Mouse (Mus musculus) megakaryocyte-erythroid progenitor cell, adult 5-6 weeks (primary cell): ENCODE data around the gene Ccdc194. TPM values are rescaled to one million over a fixed set of nuclear protein-coding genes. Genes with fewer than 3 reads are reported as not detected.
"Not testable (repeated sequence)": the region's sequence is repeated elsewhere in the genome, so short reads cannot be mapped to it uniquely, and the experiment has no call there.

ENCODE experiments used
- ATAC-seq: replicated peaks from 2 replicates; pipeline ENCODE4 v1.8.0; 2016; ENCODE audit warnings: mild to moderate bottlenecking, inconsistent platforms; ENCODE audit not compliant: severe bottlenecking, poor library complexity, low FRiP score, low TSS enrichment
- total RNA-seq, 2 experiments: library from RNA; stranded (forward) in 1 of 2; stranded (reverse) in 1 of 2; fragments of 200-1000, 215-1000 nt in 1 of 2; fragments of >200 nt in 1 of 2; fragmentation: Nextera tagmentation in 1 of 2; gene quantifications; 2 replicates each; pipeline ENCODE4 v1.2.3; 2014 to 2017

Gene Ccdc194
- total RNA-seq, 2 experiments from 2014 or later, result not detected

- not testable (repeated sequence) for ATAC-seq
Measured at GRCm38 (mm10) chr8:71519037-71519825, 6.3 kb downstream of the Ccdc194 start.

GRCm38 (mm10) chr8:71516786-71517185 is 8.7 kb downstream of the Ccdc194 start:
- no peak for ATAC-seq

DNA sequence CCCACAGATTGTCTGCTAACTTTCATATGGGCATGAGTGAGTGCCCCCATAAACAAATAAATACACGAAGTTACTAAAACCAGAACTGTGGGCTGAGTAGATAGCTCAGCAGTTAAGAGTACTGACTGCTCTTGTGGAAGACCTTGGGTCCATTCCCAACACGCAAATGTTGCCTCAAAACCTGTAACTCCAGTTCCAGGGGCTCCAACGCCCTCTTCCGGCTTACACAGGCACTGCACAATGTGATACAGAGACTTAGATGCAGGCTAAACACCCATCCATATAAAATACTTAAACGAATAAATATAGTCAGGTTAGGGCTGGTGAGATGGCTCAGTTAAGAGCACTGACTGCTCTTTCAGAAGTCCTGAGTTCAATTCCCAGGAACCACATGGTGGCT is 10.5 kb downstream of the Ccdc194 start:
- ATAC-seq, result no peak

DNA sequence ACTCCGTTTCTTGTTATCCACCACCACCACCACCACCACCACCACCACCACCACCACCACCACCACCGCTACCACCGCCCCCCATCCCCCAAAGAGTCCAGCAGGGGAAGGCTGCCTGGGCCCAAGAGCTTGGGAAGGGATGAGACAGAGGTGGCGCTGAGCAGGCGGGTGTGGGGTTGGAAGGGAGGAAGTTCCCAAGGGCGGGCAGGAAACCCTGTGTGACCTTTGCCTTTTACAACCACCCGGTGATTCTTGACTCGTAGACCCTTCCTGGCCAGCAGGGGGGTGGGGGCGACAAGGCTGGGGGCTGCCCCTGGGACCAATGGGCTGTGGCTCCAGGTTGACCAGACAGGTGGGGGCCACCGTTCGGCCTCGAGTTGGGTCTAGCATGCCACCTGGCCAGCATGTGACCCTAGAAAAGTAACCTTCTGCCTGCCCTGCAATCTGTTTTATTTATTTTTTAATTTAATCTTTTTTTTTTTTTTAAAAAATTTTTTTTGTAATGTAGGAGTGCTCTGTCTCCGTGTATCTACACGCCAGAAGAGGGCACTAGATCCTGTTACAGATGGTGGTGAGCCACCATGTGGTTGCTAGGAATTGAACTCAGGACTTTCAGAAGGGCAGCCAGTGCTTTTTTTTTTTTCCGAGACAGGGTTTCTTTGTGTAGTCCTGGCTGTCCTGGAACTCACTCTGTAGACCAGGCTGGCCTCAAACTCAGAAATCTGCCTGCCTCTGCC is 12.3 kb downstream of the Ccdc194 start:
- ATAC-seq, result no peak

DNA sequence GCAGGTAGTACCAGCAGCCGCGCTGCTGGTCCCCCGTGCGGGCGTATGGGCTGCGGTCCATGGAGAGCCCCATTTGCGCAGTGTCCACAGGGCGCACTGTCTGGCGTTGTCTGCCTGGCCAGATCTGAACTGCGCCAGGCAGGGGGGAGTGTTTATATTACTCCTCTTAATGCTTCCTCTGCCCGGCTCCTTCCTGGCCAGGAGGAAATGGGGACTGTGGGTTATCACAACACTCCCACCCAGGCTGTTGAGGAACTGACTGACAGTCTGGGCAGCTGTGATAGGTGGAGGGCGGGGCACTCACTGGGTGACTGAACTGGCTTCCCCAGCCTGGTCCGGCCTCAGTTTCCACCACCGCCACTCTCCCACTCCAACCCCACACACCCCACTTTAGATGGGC is 13.9 kb downstream of the Ccdc194 start, which contains the start of gene Plvap:
Gene Plvap, minus strand, starts transcription at position 109 of the 400 bp plus-strand sequence.
- ATAC-seq, result peak; percentile 92

DNA sequence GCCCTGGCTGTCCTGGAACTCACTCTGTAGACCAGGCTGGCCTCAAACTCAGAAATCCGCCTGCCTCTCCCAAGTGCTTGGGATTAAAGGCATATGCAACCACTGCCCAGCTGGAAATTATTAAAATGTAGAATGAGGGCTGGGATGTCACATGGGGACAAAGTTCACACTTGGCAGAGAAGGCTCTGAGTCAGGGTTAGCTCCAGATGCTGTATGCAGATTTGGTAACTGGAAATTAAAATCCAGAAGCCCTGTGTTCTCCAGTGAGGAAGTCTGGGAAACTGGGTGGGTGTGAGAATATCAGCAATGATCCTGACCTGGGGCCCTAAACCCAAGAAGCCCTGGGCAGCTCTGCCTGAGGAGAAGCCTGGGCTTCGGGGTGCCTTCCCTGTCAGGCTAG is 16.2 kb downstream of the Ccdc194 start:
- ATAC-seq, result no peak

DNA sequence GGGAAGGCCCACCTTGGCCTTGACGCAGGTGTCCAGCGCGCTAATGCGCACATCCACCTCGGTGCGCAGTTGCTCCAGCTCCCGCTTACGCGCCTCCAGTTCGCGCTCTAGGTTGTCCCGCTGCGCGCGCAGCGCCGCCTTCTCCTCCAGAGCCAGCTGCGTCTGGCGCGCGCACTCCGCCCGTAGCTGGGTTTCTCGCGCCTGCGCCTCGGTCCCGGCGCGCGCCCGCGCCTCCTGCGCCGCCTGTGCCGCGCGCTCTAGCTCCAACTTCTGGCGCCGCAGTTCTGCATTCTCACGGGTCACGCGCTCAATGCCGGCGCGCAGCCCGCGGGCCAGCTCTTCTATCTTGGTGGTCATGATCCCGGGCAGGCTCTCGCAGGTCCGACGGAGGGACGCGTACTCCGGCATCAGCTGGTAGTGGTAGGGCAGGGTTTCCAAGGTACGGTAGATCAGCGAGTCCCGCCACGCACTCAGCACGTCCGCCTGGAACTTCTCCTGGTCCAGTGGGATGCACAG is 17.9 kb downstream of the Ccdc194 start:
- 0 out of 2 replicates have a peak, but pooled peaks have one; percentile 25 for ATAC-seq

GRCm38 (mm10) chr8:71505979-71506378 is 19.5 kb downstream of the Ccdc194 start:
- ATAC-seq, result no peak

GRCm38 (mm10) chr8:71505326-71505725 is 20.2 kb downstream of the Ccdc194 start:
- ATAC-seq, result no peak

GRCm38 (mm10) chr8:71504349-71504748 is 21.2 kb downstream of the Ccdc194 start:
- ATAC-seq, result no peak

- ATAC-seq, result no peak
Measured at GRCm38 (mm10) chr8:71498816-71499690, 26.5 kb downstream of the Ccdc194 start.

DNA sequence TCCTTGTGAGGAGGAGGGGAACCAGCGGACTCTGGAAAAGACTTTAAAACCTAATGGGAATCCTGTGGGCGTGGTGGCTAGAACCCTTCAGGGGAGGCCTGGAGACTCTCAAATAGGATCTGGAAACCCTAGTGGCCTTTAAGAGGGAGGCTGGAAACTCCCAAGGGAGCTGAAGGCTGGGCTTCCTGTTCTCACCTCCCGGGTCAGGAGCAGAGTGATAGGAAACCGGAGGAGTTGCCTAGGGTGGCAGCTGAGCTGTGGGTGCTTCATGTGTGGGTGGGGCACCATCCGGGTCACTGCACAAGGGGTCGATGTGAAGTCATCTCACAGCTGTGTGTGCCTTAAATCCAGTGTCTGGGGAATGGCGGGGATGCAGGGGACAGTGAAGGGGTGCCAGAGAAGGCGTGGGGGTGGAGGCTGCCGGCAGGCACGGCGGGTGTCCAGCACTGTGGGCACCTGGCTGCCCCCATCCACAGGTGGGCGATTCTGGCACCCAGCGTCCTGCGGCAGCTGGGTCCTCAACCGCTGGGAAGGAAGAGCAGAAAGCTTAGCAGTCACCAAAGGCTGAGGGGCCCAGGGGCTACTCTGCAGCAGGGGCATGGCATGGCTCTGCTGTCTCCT is 27.5 kb downstream of the Ccdc194 start:
- no peak for ATAC-seq

- no peak for ATAC-seq
Measured at GRCm38 (mm10) chr8:71497077-71497645, 28.4 kb downstream of the Ccdc194 start.

DNA sequence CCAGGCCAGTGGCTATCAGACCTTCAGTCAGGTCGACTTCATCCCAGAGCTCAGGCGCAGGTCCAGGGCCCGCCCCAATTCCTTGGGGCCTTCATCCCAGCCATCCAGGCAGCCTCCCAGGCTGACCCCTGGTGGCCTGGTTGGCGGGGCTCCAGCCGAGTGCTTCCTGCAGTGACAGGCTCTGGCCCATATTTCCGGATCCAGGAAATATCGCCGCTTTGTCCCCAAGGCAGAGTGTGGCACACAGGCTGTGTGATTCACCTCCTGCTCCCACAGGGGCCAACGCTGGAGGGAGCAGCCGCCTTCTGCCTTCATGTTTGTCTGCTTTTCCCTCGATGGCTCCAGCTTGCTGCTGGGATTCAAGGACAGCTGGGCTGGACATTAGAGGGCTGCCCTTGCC is 29.0 kb downstream of the Ccdc194 start:
- no peak for ATAC-seq

- no peak for ATAC-seq
Measured at GRCm38 (mm10) chr8:71495811-71496210, 29.7 kb downstream of the Ccdc194 start.

- ATAC-seq, result peak; percentile 83
Measured at GRCm38 (mm10) chr8:71495039-71495438, 30.5 kb downstream of the Ccdc194 start.

DNA sequence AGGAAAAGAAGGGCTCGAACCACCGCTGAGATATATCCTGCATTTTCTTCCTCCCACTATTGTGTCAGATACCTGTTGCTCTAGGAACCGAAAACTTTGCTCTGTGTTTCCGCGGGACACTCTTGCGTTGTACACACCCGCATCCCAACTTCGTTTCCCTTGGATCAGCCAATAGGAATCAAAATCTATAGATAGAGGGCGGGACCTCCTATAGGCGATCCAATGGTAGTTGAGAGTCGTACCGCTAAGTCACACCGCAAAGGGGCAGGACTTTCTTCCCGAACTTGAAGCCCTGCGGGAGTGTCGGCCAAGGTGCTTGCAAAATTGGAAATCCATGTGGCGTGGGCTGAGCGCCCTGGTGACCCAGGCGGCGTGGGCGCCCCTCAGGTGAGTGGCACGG is 37.1 kb downstream of the Ccdc194 start:
- ATAC-seq, result peak; percentile 78

DNA sequence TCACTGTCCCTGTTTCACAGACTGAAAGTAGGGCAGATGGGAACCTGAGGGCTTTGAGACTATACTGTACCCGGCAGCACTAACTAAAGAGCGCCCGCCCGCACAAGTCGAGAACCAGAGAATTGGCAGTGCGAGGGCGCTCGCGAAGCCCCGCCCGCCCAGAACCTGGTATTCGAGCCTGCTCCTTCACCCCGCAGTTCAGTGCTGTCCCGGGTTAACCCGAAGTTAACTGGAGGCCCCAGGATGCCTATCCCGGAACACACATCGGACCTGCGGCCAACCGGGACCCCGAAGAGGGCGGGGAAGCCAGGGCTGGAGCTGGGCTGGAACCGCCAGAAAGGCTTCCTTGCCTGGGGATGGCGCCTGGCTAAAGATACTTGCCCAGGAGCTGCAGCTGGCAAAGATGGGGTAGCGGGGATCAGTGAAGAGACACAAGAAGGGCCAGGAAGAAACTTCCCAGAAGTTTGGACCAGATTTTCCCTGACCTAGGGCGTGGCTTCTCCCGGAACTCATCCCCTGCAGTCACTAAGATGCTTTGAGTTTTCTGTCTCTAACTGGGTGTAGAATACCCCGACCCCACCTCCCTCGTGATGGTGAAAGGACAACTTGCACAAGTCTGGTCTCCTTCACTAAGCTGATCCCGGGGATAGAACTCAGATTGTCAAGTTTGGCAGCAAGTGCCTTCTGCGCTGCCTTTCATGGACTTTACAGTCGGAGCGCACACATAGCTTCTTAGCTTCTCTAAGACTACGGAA is 37.6 kb downstream of the Ccdc194 start, which contains the start of gene Gtpbp3:
Gene Gtpbp3, plus strand, starts transcription at position 413 of the 755 bp plus-strand sequence.
- ATAC-seq, result peak; percentile 27; the same call in 1 of the 2 replicates
